Mouse (Mus musculus): ENCODE data around the gene Bloc1s3.

Bloc1s3 gene

GRCm38 (mm10) chr7:19508150-19508923, at the start of gene Bloc1s3, which contains the start of gene Trappc6a:
Gene Bloc1s3 (minus strand): TSS chr7:19508367.
Gene Trappc6a (plus strand): TSS chr7:19508395.
- DNase-seq (ENCODE audit: low read depth, low spot score): peak; percentile 95

GRCm38 (mm10) chr7:19557086-19557485, 48.9 kb upstream of the Bloc1s3 start:
- DNase-seq (ENCODE audit: low read depth, low spot score): no peak

- DNase-seq (ENCODE audit: low read depth, low spot score): no peak
These were observed 46.0 kb upstream of the Bloc1s3 start for GRCm38 (mm10) chr7:19554168-19554567.

- no peak for DNase-seq (ENCODE audit: low read depth, low spot score)
These were observed 44.3 kb upstream of the Bloc1s3 start for GRCm38 (mm10) chr7:19552443-19552842.

- no peak for DNase-seq (ENCODE audit: low read depth, low spot score)
These were observed 43.5 kb upstream of the Bloc1s3 start for GRCm38 (mm10) chr7:19551634-19552033.

- DNase-seq (ENCODE audit: low read depth, low spot score): no peak
These were observed 41.2 kb upstream of the Bloc1s3 start for GRCm38 (mm10) chr7:19549394-19549793.

- DNase-seq (ENCODE audit: low read depth, low spot score): no peak
These were observed 39.3 kb upstream of the Bloc1s3 start for GRCm38 (mm10) chr7:19547344-19547969.

- no peak for DNase-seq (ENCODE audit: low read depth, low spot score)
These were observed 37.8 kb upstream of the Bloc1s3 start for GRCm38 (mm10) chr7:19546007-19546406.

- no peak for DNase-seq (ENCODE audit: low read depth, low spot score)
These were observed 35.4 kb upstream of the Bloc1s3 start for GRCm38 (mm10) chr7:19543584-19543983.

GRCm38 (mm10) chr7:19542155-19542691, 34.1 kb upstream of the Bloc1s3 start:
- no peak for DNase-seq (ENCODE audit: low read depth, low spot score)

GRCm38 (mm10) chr7:19541681-19542154, 33.6 kb upstream of the Bloc1s3 start:
- DNase-seq (ENCODE audit: low read depth, low spot score): no peak

- DNase-seq (ENCODE audit: low read depth, low spot score): no peak
These were observed 32.8 kb upstream of the Bloc1s3 start for GRCm38 (mm10) chr7:19540771-19541566.

GRCm38 (mm10) chr7:19534676-19535075, 26.5 kb upstream of the Bloc1s3 start:
- no peak for DNase-seq (ENCODE audit: low read depth, low spot score)

- no peak for DNase-seq (ENCODE audit: low read depth, low spot score)
These were observed 24.1 kb upstream of the Bloc1s3 start for GRCm38 (mm10) chr7:19532240-19532639.

- DNase-seq (ENCODE audit: low read depth, low spot score): no peak
These were observed 22.9 kb upstream of the Bloc1s3 start for GRCm38 (mm10) chr7:19531077-19531476.

GRCm38 (mm10) chr7:19525105-19525481, 16.9 kb upstream of the Bloc1s3 start:
- no peak for DNase-seq (ENCODE audit: low read depth, low spot score)

GRCm38 (mm10) chr7:19524420-19525104, 16.4 kb upstream of the Bloc1s3 start:
- DNase-seq (ENCODE audit: low read depth, low spot score): no peak

- peak; percentile 63 for DNase-seq (ENCODE audit: low read depth, low spot score)
These were observed 15.7 kb upstream of the Bloc1s3 start for GRCm38 (mm10) chr7:19523757-19524419.

- no peak for DNase-seq (ENCODE audit: low read depth, low spot score)
These were observed 15.0 kb upstream of the Bloc1s3 start for GRCm38 (mm10) chr7:19523017-19523756.

- no peak for DNase-seq (ENCODE audit: low read depth, low spot score)
These were observed 11.9 kb upstream of the Bloc1s3 start for GRCm38 (mm10) chr7:19520032-19520431.

Data from forelimb bud, embryonic 11.5 days (tissue).